Mouse (Mus musculus) heart, adult 8-10 months (tissue): ENCODE results near the gene Clptm1l. TPM values are rescaled to one million over a fixed set of nuclear protein-coding genes. Genes with fewer than 3 reads are reported as not detected.

Experiments
- DNase-seq: peaks from one replicate; pipeline ENCODE4 v3.0.0; 2022; ENCODE audit warnings: low spot score
- total RNA-seq, 4 experiments: library from RNA; stranded (reverse); gene quantifications; 2 replicates each; pipeline ENCODE4 v1.2.4; 2022

Clptm1l gene
- total RNA-seq, 4 experiments from 2014 or later: 58.9 to 76.0 (median 68.1) TPM

GRCm38 (mm10) chr13:73658953-73659352 is 55.1 kb downstream of the Clptm1l start:
- DNase-seq: no peak

- no peak for DNase-seq
Measured at GRCm38 (mm10) chr13:73660163-73660695, 56.4 kb downstream of the Clptm1l start.

Other genes starting within 250 kb of the Clptm1l start
- 1 to 10 TPM; 6.8 to 9.6 (median 7.5) TPM for gene Lpcat1, start 136.8 kb upstream of the Clptm1l start, total RNA-seq
- not detected for gene Slc6a3, start 67.3 kb upstream of the Clptm1l start, total RNA-seq
- gene Tert, start 22.9 kb downstream of the Clptm1l start, total RNA-seq: under 1 TPM in 3 of 4 experiments, not detected in 1; 0.08 to 0.28 (median 0.11) TPM
- gene Slc6a18, start 74.0 kb downstream of the Clptm1l start, total RNA-seq: not detected
- not detected for gene Slc6a19, start 100.9 kb downstream of the Clptm1l start, total RNA-seq
- 100 to 1,000 TPM; 207 to 245 (median 212) TPM for gene Slc12a7, start 129.1 kb downstream of the Clptm1l start, total RNA-seq
- 1 to 10 TPM in 3 of 4 experiments, under 1 TPM in 1; 0.75 to 1.9 (median 1.2) TPM for gene Nkd2, start 243.6 kb downstream of the Clptm1l start, total RNA-seq